Mouse (Mus musculus) kidney, adult 8-10 months (tissue): ENCODE results near the gene Dpyd.

Experiments used
- DNase-seq, 2 experiments: peaks; one replicate each; pipeline ENCODE4 v3.0.0; 2022

The Dpyd gene

GRCm38 (mm10) chr3:119126003-119126402 is 564.1 kb downstream of the Dpyd start:
- peak; percentile 5 to 8 for DNase-seq

GRCm38 (mm10) chr3:119128076-119128475 is 566.1 kb downstream of the Dpyd start:
- no peak for DNase-seq

- DNase-seq = no peak
Measured at GRCm38 (mm10) chr3:119143034-119143433, 581.1 kb downstream of the Dpyd start.

DNA sequence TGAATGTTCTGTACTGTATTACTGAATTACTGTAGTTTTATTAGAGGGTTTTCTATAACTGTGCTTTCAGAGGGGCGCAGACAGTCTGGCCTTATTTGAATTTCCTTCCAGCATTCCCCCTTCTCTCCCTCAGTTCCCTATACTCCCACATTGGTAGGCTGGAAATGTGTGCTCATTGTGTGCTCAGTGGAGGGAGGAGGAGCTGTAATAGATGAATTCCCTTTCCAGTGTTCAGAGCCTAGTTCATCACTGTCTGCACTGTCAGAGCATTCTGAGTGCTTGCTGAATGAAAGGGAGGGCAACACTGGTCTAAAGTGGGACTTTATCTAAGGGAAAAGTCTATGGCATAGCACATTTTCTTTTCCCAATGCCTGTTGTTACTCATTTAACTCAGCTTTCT is 582.9 kb downstream of the Dpyd start:
- no peak for DNase-seq

DNA sequence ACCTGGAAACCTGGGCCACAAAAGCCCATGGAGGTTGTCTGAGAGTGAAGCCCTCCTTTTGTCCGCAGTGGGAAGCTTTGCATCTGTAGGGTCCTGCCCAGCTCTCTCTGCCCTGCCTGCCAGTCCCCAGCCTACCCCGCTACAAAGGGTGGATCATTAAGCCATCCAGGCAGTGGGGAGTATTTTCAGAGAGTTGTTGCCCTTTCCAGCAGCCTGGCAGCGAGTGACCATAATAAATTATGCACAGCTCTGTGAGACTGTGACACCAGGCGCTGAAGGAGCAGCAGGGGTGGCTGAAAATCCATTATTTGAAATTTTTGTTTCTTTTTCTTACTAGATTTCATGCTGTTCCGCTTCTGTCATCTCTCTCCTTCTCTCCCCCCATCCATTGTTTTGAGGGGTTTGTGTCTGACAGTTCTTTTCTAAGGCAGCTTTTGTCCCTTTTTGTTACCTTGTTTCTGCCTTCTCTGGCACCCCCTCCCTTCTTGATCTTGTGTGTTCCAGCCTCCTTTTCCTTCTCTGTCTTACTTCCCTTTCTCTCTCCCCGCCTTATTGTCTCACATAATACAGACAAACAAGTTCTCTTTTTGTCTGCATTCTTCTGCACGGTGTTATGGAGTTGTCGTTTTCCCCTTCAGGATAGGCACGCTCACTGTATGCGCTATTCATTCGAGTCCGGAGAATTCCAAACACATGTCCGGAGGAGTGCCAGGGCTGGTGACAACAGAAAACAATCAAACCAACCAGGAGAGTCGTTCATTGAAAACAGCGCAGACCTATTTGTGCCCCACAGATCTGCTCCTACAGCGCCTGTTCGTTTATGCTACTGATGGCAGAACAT is 592.9 kb downstream of the Dpyd start:
- no peak for DNase-seq

- DNase-seq = no peak
Measured at GRCm38 (mm10) chr3:119158670-119159069, 596.7 kb downstream of the Dpyd start.

GRCm38 (mm10) chr3:119165691-119166090 is 603.8 kb downstream of the Dpyd start:
- no peak for DNase-seq

- no peak for DNase-seq
Measured at GRCm38 (mm10) chr3:119168166-119168565, 606.2 kb downstream of the Dpyd start.

DNA sequence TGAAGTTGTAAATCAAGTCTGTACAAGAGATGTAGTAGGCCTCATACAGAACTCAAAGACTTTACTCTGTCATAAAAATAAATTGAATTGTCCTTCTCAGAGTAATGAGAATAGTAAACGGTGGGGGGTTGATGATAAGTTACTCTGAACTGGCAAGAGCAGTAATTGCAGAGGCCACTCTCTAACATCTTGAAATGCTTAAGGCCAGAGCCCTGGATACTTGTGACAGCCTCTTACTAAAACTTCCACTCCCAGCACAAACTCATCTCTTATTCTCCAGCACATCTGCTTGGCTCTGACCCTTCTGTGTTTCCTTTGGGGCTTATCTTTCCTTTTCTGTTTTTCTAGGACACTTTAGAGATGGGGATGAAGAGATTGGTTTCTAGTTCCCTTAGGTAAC is 606.7 kb downstream of the Dpyd start:
- no peak for DNase-seq

DNA sequence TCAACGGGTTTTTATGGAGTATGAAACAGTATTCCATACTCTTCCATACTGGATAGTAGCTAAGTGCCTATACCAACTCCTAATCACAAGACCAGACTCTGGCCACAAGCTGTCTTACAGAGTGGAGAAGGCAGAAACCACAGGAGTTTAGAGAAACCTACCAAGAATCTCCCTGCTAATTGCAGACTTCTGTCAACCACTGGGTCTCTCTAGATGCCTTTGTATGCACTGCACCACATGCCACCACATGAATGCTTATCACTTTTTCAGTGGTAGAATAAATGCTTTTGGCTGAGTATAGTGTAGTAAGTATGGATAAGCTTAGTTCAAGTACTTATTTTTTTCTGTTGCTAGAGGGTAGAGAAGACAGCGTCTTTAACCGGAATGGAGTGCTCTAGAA is 621.3 kb downstream of the Dpyd start:
- DNase-seq = no peak

- DNase-seq = no peak
Measured at GRCm38 (mm10) chr3:119194071-119194470, 632.1 kb downstream of the Dpyd start.

DNA sequence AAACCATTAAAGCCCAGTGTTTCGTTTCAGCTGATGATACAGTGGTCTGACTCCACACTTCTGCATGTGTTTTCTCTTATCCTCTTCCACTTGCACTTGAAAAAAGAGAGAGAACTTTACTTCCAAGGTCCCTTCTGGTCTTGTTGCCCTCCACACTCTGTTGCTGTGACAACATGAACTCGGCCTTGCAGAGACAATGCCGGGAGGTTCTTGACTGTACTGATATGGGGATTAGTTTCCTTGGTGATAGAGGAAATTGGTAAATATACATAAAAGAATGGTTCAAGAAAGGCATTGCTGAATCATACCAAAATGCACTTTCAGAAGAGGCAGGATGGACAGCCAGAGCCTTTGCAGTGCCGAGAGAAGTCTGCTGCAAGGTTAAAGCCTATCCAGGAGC is 633.7 kb downstream of the Dpyd start:
- no peak for DNase-seq

DNA sequence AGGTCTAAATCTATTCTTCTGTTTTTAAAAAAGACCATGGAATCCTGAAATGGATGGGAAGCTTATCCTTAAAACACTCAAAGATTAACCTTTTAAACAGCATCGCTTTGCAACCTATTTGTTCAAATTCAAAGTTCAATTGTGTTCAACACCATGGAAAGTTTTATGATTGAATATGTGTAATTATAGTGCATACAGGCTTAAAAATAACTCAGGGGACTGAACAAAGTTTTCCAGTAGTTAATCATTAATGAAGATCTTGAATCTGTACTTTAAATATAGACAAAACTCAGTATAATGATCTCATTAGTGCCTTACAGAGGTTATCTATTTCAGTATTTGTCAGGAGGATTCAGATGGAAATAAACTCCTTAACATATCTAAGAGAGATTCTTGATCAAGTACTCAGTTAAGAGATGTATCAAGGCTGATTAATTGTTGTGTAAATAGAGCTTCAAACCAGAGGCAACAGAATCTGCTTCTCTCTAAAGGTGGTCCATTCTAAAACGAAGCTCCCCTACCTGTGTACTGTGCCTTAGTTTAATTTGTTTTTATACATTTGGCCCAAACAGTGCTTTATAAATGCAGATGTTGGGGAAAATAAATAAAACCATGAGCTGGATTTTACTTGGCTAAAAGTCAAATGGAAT is 659.0 kb downstream of the Dpyd start:
- DNase-seq = no peak

- no peak for DNase-seq
Measured at GRCm38 (mm10) chr3:119243181-119243580, 681.3 kb downstream of the Dpyd start.

DNA sequence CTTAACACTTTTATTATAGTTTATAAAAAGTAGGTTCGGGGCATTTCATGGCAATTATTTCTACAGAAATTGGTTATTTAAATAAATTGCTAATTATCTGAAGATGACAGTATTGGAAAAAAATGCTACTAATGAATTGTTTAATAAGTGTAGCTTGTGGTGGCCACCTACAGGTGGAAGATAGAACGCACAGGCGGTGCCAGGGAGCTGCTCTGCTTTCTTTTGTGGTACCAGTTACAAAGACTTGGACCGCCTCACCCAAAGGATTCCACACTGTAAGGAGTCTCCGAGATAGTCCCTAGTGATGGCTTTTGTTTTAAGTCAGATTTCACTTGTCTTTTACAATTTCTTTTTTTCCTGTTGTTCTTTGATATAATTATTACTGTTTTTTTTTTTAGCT is 694.6 kb downstream of the Dpyd start:
- peak in 1 of 2 experiments; percentile 7 for DNase-seq

DNA sequence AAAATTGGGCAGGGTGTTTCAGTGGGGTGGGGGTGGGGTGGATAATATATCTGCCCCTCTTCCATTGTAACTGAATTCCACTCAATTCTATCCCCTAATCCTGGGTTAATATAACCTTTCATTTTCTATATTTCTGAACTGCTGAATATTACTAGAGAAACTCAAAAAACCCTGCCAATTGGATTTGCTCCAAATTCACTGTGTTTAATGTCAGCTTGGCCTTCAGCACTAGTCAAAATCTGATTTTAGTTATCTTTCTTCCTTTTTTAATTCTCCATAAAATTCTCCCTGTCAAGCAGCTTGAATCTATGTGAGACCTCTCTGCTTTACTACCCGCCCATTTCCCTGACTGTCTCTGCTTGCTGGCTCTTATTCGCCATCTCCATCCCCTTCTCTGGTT is 713.3 kb downstream of the Dpyd start:
- no peak for DNase-seq

DNA sequence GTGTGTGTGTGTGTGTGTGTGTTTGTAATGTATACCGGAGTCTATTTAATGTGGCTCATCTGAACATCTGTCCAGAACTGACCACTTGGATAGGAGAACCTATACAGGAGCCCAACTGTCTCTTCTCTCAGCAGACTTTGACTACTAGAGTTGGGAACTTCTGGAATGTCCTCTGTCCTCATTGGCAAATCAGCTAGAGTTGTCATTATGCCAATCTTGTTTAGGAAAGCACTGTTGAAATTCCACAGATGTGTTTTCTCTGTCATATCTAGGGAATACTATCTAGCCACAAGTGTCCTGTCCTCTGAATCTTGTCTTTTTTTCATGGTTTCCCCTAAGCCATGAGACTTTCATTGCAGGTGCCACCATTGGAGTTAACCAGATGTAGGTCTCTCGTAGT is 718.7 kb downstream of the Dpyd start:
- no peak for DNase-seq

- DNase-seq = no peak
Measured at GRCm38 (mm10) chr3:119314693-119315092, 752.8 kb downstream of the Dpyd start.

GRCm38 (mm10) chr3:119329063-119329462 is 767.1 kb downstream of the Dpyd start:
- DNase-seq = no peak

DNA sequence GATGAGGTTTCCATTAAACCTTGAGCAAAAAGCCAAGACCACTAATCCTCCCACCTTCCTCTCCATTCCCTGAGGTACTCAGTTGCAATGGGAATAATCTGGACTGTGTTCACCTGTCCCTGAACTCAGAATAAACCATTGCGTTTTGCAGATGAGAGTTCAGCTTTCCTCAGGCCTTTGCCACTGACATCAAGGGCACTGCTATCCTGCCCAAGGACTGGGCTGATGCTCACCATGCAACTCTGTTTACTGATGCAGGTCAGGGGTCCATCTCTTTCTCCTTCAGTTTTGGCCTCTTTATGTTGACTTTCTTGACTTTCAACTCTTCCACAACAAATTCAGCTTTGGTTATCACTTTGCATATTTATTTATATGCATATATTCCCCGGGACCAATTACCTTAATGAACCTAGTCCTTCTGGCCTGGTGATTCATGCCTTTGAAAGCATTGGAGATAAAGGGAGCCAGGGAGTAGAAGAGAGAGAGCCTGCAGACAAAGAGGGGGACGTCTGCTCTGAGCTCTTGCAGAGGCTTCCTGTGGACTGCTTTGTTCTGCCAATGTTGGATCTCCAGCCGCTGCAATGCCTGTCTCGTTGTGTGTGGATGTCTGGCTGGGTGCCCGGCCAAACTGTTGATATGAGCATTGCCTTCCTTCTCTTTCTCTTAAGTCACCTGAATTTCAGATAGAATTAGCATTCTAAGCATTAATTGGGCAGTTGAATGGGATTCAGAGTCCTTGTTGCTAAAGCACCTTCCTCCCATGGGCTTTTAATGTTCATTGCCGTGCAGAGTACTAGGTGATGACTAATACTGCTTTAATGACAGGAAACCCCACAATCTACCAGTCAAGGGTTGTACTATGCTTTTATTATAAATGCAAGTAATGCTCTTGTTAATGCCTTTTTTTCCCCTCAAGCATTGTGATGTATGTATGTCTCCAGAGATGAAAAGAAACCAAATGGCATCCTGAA is 771.7 kb downstream of the Dpyd start:
- no peak for DNase-seq

GRCm38 (mm10) chr3:119361555-119362385 is 799.8 kb downstream of the Dpyd start:
- DNase-seq = no peak

GRCm38 (mm10) chr3:119362392-119362791 is 800.5 kb downstream of the Dpyd start:
- no peak for DNase-seq
